Mouse (Mus musculus) splenic B cell, adult 2 months (primary cell): Measurements from ENCODE around the gene Slc35b1.

Source experiments
- DNase-seq: peaks from one replicate; pipeline ENCODE4 v3.0.0-alpha.2; 2011; ENCODE audit warnings: low read depth, low spot score
- H3K27me3 ChIP-seq: 2 replicates; pipeline ENCODE4 v1.6.1; 2012; ENCODE audit warnings: mild to moderate bottlenecking, low read length, moderate library complexity, mixed read lengths; ENCODE audit not compliant: control insufficient read depth, poor library complexity, insufficient read depth, severe bottlenecking
- H3K36me3 ChIP-seq: 2 replicates; pipeline ENCODE4 v1.6.1; 2012; ENCODE audit warnings: mild to moderate bottlenecking, low read length, moderate library complexity, mixed read lengths; ENCODE audit not compliant: control insufficient read depth, poor library complexity, insufficient read depth, severe bottlenecking

Slc35b1 gene

DNA sequence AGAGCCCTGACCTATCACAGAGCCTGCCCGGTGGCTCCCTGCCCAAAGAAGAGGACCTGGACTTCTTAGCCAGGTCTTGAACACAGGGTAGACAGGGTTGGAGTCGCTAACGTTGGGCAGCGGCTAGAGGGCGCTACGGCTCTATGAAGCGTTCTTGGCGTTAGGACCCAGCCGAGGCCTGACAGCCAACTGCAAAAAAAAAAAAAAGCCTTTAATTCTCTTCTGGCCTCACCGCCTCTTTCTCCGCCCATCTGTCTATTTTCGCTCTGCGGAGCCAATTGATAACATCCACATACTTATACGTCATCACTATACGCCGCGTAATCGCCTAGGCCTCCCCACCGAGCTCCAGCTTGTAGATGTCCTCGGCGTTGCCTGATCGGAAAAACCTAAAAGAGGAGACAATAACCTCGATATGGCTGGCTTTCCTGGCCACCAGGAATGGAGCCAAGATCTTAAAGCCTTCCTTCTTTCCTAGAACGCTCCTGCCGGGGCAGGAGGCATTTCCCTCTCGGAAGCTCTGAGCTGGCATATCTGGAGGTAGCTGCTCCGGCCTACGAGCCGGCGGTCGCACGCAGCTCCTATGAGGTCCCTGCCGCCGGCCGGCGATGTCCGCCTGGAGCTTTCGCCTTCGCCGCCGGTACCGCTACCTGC, at the start of gene Slc35b1:
Gene Slc35b1, plus strand, starts transcription at position 374 of the 654 bp plus-strand sequence.
- DNase-seq: peak; percentile 99
- Histone ChIP-seq H3K36me3 (peaks cover 7% of the 10 kb centered on the region; the same call in 1 of the 2 replicates), H3K27me3 (no peaks in the 10 kb centered on the region)

DNA sequence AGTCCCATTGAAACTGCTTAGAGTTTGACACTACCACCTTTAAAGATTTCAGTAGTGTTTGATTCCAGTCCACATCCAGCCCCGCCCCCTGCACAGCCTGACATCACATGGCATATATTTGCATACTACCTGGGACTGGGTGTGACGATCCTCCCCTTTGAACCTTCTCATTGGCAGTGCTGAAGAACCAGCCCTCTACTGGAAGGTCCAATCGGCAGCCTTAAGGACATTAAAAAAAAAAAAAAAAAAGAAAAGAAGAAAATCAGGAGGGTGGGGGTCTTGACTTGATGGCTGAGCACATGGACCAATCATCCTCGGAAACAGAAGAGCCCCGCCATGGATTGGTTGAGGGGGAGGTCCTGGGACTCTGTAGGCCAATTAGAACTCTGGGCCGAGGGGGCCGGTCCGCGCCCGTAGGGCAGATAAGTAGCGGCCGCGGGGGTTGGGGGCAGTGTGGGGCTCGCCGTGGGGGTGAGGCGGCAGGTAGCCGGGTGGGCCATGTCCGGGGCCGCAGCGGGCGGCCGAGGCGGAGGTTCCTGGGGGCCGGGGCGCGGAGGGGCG, 47.8 kb upstream of the Slc35b1 start, which contains the start of gene Fam117a:
Gene Fam117a, plus strand, starts transcription at position 451 of the 561 bp plus-strand sequence.
- peak; percentile 96 for DNase-seq
- no peaks in the 10 kb centered on the region for H3K27me3 ChIP-seq
- H3K36me3 ChIP-seq: no peaks in the 10 kb centered on the region

DNA sequence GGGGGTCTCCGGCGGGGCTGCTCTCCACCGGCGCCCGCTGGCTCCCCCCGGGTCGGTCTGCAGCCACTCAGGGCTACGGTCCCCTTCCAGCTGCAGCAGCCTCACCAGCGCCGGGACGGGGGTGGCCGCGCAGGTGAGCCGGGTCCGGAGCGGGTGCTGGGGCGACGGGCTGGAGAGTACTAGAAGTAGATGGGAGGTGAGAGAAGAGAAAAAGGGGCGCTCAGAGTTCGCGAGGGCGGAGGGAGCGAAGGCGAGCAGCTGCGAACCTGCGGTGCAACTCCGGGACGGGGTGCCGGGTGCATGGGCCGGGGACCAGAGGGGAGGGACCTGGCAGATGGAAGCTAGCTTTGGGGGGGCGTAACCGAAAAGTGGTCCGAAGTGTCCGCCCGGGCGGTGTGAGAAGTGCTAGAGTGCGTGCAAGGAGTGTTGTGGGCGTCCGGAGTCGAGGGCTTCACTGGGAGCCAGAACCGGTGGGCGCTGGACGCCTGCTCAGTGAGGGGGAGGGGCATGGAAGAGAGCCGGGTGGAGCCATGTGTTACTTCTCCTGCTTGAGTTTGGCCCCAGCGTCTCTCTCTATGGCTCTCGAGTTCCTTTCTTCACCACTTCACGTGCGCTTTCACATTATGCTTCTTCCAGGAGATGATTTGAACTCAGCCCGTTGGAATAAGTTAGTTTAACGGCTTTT, 47.2 kb upstream of the Slc35b1 start:
- H3K27me3 ChIP-seq: no peaks in the 10 kb centered on the region
- peak; percentile 61 for DNase-seq

DNA sequence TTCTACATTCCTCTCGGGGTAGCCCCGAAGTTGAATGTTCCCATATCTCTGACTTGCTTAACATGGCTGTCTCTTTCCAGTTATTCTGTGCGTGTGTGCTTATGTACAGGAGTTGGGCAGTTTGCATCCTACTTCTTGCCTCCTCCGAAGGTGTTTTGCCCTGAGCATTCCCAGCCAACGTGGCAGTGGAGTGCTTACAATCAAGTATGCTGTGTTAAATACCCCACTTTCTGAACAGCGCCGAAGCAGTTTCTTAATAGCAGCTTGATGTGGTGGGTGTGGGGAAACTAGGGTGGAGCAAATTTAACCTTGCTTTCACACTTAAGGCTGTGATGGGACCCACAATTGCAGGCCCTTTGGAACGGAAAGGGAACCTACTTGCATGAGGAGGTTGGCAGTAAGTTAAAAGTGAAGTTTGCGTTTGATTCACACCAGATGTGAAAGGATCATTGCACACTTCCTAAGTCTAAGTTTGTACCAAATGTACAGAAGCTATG, 46.6 kb upstream of the Slc35b1 start:
- peak; percentile 34 for DNase-seq
- H3K27me3 ChIP-seq: no peaks in the 10 kb centered on the region

More for the DNA sequence above, 47.2 kb upstream of the Slc35b1 start:
- H3K36me3 ChIP-seq: no peaks in the 10 kb centered on the region

DNA sequence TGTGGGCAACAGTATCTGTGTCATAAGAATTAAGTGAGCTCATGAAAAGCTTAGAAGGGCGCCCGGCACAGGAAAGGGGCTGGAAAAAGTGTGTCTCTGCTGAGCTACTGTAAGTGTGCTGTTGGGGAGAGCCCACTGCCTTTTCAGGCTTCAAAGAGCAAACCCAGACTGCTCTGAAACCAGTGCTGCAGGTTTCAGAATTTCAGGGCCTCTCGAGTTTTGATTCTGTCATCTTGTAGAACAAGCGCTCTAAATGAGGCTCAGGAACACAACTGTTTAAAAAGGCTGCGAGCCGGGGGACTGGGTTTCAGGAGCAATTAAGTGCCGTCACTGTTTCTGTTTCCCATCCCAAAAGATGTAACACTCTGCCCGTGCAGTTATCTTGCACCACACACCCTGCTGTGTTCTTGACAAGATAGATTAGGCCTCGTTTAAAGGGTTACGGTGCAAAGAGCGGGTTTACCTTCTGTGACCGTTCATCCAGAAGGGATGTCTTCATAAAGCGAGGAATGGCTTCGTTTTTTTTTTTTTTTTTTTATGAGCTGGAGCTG, 44.9 kb upstream of the Slc35b1 start:
- Histone ChIP-seq H3K27me3 (no peaks in the 10 kb centered on the region), H3K36me3 (no peaks in the 10 kb centered on the region)
- DNase-seq: no peak

More for the DNA sequence above, 46.6 kb upstream of the Slc35b1 start:
- H3K36me3 ChIP-seq: no peaks in the 10 kb centered on the region

DNA sequence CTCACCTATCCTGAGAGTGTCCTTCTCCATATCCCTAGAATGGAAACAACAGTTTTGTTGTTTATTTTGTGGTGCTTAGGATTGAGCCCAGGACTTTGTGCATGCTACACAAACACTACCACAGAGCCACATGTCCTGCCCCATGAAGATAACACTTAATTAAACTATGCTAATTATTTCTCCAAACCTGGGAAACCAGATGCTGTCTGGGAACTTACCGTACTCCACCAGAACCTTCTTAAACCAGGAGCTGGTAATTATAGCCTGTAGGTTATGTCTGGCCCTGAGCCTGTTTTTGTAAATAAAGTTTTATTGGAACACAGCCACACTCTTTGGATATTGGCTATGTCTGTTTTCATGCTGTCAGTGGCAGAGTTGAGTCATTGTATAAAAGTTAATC, 44.2 kb upstream of the Slc35b1 start:
- no peaks in the 10 kb centered on the region for H3K27me3 ChIP-seq
- DNase-seq: no peak
- no peaks in the 10 kb centered on the region for H3K36me3 ChIP-seq

DNA sequence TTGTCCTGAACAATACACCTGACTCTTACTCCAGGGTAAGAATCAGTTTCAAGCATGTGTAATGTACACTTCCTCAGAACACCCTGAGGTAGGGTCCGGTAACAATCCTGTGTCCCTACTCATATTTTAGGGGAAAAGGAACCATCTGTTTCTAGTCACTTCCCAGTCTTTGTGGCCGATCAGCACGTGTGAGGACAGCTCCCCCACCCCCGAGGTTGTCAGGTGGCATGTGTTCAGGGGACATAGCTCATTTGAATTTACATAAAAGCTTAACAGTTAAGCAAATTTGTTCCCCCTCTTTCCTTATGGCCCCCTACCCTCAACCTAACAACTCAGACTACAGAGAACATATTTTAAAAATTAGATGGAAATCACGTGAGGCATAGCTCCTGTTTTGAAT, 43.8 kb upstream of the Slc35b1 start:
- DNase-seq: peak; percentile 64
- Histone ChIP-seq H3K36me3 (no peaks in the 10 kb centered on the region), H3K27me3 (no peaks in the 10 kb centered on the region)

DNA sequence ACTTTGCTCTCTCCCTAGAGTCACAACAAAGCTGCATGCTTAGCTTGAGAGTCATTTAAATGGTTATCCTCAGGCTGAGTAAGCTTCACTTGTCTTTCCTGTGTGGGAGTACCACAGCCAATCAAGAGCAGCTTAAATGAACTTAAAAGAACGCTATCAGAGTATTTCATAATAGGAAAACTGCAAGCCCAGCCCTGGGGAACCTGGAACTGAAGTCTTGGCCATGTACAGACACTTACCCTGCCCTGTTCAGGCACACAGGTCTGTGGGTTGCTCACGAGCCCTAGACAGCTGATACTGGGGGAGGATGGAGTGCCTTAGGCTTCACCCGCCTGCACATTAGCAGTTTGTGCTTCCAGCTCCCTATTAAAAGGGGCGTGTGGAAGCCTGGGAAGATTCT, 41.3 kb upstream of the Slc35b1 start:
- DNase-seq: no peak
- peaks cover 4% of the 10 kb centered on the region for H3K36me3 ChIP-seq
- H3K27me3 ChIP-seq: no peaks in the 10 kb centered on the region

DNA sequence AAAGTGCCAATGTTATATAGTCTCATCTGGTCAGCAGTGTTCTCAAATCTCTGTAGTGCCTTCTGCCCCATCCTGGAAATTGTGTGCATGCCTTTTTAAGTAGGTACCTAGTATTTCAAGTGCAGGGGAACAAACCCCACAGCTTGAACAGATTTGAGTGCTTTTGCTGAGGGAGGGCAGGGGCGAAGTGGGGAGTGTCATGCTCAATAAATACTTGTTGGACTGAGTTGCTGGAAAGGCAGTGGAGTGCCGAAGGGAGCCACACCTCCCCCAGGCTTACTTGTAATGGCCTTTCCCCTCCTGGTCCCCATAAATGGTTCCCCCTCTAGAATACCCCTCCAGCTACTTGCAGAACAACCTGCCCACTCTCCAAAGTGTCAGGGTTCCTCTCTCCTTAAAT, 40.3 kb upstream of the Slc35b1 start:
- no peaks in the 10 kb centered on the region for H3K27me3 ChIP-seq
- H3K36me3 ChIP-seq: peaks cover 4% of the 10 kb centered on the region
- no peak for DNase-seq

DNA sequence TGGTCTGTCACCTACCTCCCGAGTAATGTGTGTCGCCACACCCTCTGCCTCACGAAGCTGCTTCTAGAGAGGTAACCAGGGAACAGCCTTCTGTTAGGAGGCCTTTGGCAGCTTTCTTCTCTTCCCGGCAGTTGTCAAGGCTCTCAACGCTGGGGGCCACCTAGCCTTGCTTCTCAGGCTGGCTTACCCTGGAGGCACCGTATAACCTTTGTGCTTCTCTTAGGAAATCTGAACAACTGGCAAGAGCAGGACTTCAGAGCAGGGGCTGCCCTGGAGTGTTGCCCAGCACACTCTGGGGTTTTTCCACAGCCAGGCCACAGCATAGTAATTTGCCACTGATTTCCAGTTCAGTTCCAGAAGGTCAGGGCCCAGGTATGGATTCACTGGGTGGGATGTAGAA, 34.2 kb upstream of the Slc35b1 start:
- DNase-seq: no peak
- H3K27me3 ChIP-seq: no peaks in the 10 kb centered on the region
- H3K36me3 ChIP-seq: peaks cover 4% of the 10 kb centered on the region

DNA sequence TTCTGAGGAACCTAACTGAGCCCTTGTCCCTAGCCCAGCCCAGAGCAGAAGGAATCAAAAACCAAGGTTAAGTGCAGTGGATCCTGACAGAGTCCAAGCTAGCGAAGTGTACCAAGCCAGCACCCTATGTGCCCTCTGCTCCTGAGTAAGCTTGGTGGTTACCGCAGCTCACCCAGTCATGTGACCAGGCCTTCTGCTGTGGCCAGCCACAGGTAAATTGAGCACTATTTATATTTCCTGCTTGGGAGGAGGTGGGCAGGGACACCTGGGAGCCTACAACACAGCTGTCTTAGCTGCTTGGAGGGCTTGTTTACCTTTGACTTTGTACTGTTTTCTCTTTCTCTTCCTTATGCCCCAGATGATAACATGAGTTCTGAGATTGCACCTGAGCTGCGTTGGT, 33.5 kb upstream of the Slc35b1 start:
- peak; percentile 54 for DNase-seq
- peaks cover 4% of the 10 kb centered on the region for H3K36me3 ChIP-seq
- H3K27me3 ChIP-seq: no peaks in the 10 kb centered on the region

DNA sequence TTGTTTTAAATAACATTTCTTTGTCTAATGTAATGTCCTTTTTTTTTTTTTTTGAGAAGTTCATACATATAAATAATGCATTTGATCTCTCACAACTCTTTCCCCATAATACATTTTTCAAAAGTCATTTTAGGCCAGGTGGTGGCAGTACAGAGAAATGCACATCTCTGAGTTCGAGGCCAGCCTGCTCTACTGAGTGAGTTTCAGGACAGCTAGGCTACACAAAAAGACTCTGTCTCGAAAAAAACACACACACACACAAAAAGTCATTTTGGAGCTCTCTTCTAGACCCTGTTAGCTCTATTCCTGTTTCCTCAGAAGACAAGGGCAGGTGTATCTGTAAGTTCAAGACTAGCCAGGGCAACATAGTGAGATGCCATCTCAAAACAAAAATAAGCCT, 31.8 kb upstream of the Slc35b1 start:
- H3K27me3 ChIP-seq: no peaks in the 10 kb centered on the region
- no peak for DNase-seq
- H3K36me3 ChIP-seq: no peaks in the 10 kb centered on the region; the same call in none of the 2 replicates

DNA sequence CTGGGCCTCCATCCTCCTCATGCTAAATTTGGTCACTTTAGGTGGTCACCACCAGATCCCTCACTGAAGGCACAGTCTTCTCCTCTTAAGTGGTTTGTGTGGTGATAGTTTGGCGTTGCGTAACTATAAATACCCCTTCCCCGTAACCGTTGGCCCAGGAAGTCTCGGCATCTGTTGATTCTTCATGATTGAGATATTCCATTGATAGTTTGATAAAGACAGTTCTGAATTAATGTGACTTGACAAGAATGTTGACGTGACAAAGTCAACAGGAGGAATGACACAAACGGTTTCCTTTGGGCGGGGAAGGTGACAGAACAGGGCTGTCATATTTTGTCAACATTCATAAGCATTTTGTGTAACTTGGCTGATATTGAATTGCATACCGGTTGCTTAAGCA, 31.3 kb upstream of the Slc35b1 start:
- H3K27me3 ChIP-seq: no peaks in the 10 kb centered on the region
- no peaks in the 10 kb centered on the region; the same call in none of the 2 replicates for H3K36me3 ChIP-seq
- no peak for DNase-seq

DNA sequence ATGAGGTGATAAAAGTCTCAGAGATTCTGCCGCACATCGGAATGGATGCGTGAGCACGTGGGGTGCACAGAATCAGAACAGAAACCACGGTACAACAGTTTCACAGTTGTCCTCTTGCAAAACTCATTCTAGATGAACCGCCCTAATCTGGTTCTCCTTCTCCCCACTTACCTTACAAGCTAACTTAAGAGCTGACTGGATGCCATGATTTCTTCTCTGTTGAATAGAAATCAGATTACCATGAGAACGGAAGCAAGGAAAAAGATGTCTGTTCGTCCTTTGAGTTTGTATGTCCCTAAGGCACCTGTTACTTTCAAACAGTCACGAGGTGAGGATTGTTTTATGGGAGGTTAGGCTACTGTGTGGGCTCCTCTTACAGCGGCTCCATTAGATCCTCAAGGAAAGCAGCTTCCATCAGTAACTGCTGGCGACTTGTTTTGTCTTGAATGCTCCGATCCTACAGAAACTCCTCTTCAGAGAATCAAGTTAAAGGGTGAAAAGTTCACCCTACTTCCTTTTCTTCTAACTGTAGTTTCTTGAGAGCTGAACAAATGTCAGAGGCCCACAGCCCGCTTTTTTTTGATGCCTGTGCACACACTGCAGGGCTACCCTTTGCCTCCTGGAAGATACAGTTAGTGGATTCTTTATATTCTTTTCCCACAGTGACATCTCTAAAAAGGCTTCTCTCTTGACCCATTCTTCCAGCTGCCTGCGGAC, 30.1 kb upstream of the Slc35b1 start:
- peak; percentile 58 for DNase-seq
- no peaks in the 10 kb centered on the region; the same call in none of the 2 replicates for H3K36me3 ChIP-seq

More for the DNA sequence above, 30.1 kb upstream of the Slc35b1 start:
- H3K27me3 ChIP-seq: no peaks in the 10 kb centered on the region
